Mouse (Mus musculus): ENCODE data around the gene Dppa4. TPM values are rescaled to one million over a fixed set of nuclear protein-coding genes. Genes with fewer than 3 reads are reported as not detected.

Dppa4 gene
- polyA plus RNA-seq, 2 experiments, result not detected

GRCm38 (mm10) chr16:48323602-48324345 lies 40.2 kb downstream of the Dppa4 start:
- WGBS, result 78% methylated on average over 8 of the region's 8 CpGs
- no peaks in the 10 kb centered on the region for H3K4me1 ChIP-seq (ENCODE audit: control insufficient read depth, insufficient read depth, low read length)

GRCm38 (mm10) chr16:48326903-48327302 lies 43.4 kb downstream of the Dppa4 start:
- no peak overlapping the region for H3K4me2 ChIP-seq (replicated peaks; ENCODE audit: low read depth, low read length, severe bottlenecking)
- DNase-seq (ENCODE audit: low spot score), result no peak
- no peaks in the 10 kb centered on the region for H3K27me3 ChIP-seq (ENCODE audit: control insufficient read depth, insufficient read depth, low read length)
- no peak for TF ChIP-seq POLR2A (IDR thresholded peaks at IDR 0.05; ENCODE audit: borderline replicate concordance, extremely low read depth, insufficient read depth, insufficient read length)
- H3K4me3 ChIP-seq (replicated peaks; ENCODE audit: low read length), result no peak overlapping the region
- H3K27ac ChIP-seq (replicated peaks; ENCODE audit: low read depth, low read length), result no peak overlapping the region
- 30% methylated on average over 5 of the region's 5 CpGs for WGBS
- no peak overlapping the region for H3K9ac ChIP-seq (ENCODE audit: low read depth, low read length, severe bottlenecking)
- H3K9me3 ChIP-seq (ENCODE audit: control insufficient read depth, low read length), result no peaks in the 10 kb centered on the region
- no peak for ATAC-seq (ENCODE audit: low FRiP score, low read depth)
- no peaks in the 10 kb centered on the region for H3K4me1 ChIP-seq (ENCODE audit: control insufficient read depth, insufficient read depth, low read length)
- no peaks in the 10 kb centered on the region for H3K36me3 ChIP-seq (ENCODE audit: control insufficient read depth, insufficient read depth, low read length)

More at GRCm38 (mm10) chr16:48323602-48324345, 40.2 kb downstream of the Dppa4 start:
- H3K4me2 ChIP-seq (replicated peaks; ENCODE audit: low read depth, low read length, severe bottlenecking), result no peak overlapping the region
- no peak overlapping the region for H3K4me3 ChIP-seq (replicated peaks; ENCODE audit: low read length)
- no peaks in the 10 kb centered on the region for H3K9me3 ChIP-seq (ENCODE audit: control insufficient read depth, low read length)
- H3K27ac ChIP-seq (replicated peaks; ENCODE audit: low read depth, low read length), result no peak overlapping the region
- H3K27me3 ChIP-seq (ENCODE audit: control insufficient read depth, insufficient read depth, low read length), result no peaks in the 10 kb centered on the region
- no peak for TF ChIP-seq POLR2A (IDR thresholded peaks at IDR 0.05; ENCODE audit: borderline replicate concordance, extremely low read depth, insufficient read depth, insufficient read length)
- no peak overlapping the region for H3K9ac ChIP-seq (ENCODE audit: low read depth, low read length, severe bottlenecking)
- no peak for DNase-seq (ENCODE audit: low spot score)
- H3K36me3 ChIP-seq (ENCODE audit: control insufficient read depth, insufficient read depth, low read length), result no peaks in the 10 kb centered on the region
- no peak for ATAC-seq (ENCODE audit: low FRiP score, low read depth)

GRCm38 (mm10) chr16:48328420-48328819 lies 44.9 kb downstream of the Dppa4 start:
- Histone ChIP-seq H3K9ac (ENCODE audit: low read depth, low read length, severe bottlenecking) (no peak overlapping the region), H3K27me3 (ENCODE audit: control insufficient read depth, insufficient read depth, low read length) (no peaks in the 10 kb centered on the region), H3K4me2 (replicated peaks; ENCODE audit: low read depth, low read length, severe bottlenecking) (no peak overlapping the region), H3K4me1 (ENCODE audit: control insufficient read depth, insufficient read depth, low read length) (no peaks in the 10 kb centered on the region), H3K36me3 (ENCODE audit: control insufficient read depth, insufficient read depth, low read length) (no peaks in the 10 kb centered on the region), H3K4me3 (replicated peaks; ENCODE audit: low read length) (no peak overlapping the region), H3K27ac (replicated peaks; ENCODE audit: low read depth, low read length) (no peak overlapping the region), H3K9me3 (ENCODE audit: control insufficient read depth, low read length) (no peaks in the 10 kb centered on the region)
- no peak for ATAC-seq (ENCODE audit: low FRiP score, low read depth)
- 94% methylated on average over 2 of the region's 2 CpGs for WGBS
- DNase-seq (ENCODE audit: low spot score), result no peak
- TF ChIP-seq POLR2A (IDR thresholded peaks at IDR 0.05; ENCODE audit: borderline replicate concordance, extremely low read depth, insufficient read depth, insufficient read length), result no peak

GRCm38 (mm10) chr16:48331822-48332221 lies 48.3 kb downstream of the Dppa4 start:
- Histone ChIP-seq H3K27ac (replicated peaks; ENCODE audit: low read depth, low read length) (no peak overlapping the region), H3K9me3 (ENCODE audit: control insufficient read depth, low read length) (no peaks in the 10 kb centered on the region), H3K27me3 (ENCODE audit: control insufficient read depth, insufficient read depth, low read length) (no peaks in the 10 kb centered on the region), H3K9ac (ENCODE audit: low read depth, low read length, severe bottlenecking) (no peak overlapping the region), H3K36me3 (ENCODE audit: control insufficient read depth, insufficient read depth, low read length) (no peaks in the 10 kb centered on the region), H3K4me2 (replicated peaks; ENCODE audit: low read depth, low read length, severe bottlenecking) (no peak overlapping the region), H3K4me3 (replicated peaks; ENCODE audit: low read length) (no peak overlapping the region), H3K4me1 (ENCODE audit: control insufficient read depth, insufficient read depth, low read length) (no peaks in the 10 kb centered on the region)
- ATAC-seq (ENCODE audit: low FRiP score, low read depth) (no peak), DNase-seq (ENCODE audit: low spot score) (no peak)
- no peak for TF ChIP-seq POLR2A (IDR thresholded peaks at IDR 0.05; ENCODE audit: borderline replicate concordance, extremely low read depth, insufficient read depth, insufficient read length)
- 56% methylated on average over 3 of the region's 3 CpGs for WGBS

GRCm38 (mm10) chr16:48335326-48335725 lies 51.8 kb downstream of the Dppa4 start:
- no peaks in the 10 kb centered on the region for H3K27me3 ChIP-seq (ENCODE audit: control insufficient read depth, insufficient read depth, low read length)
- WGBS, result 58% methylated on average over 4 of the region's 4 CpGs
- no peaks in the 10 kb centered on the region for H3K9me3 ChIP-seq (ENCODE audit: control insufficient read depth, low read length)

More at GRCm38 (mm10) chr16:48335326-48335725, 51.8 kb downstream of the Dppa4 start:
- no peaks in the 10 kb centered on the region for H3K4me1 ChIP-seq (ENCODE audit: control insufficient read depth, insufficient read depth, low read length)
- no peak overlapping the region for H3K27ac ChIP-seq (replicated peaks; ENCODE audit: low read depth, low read length)
- H3K36me3 ChIP-seq (ENCODE audit: control insufficient read depth, insufficient read depth, low read length), result no peaks in the 10 kb centered on the region
- H3K9ac ChIP-seq (ENCODE audit: low read depth, low read length, severe bottlenecking), result no peak overlapping the region
- TF ChIP-seq POLR2A (IDR thresholded peaks at IDR 0.05; ENCODE audit: borderline replicate concordance, extremely low read depth, insufficient read depth, insufficient read length), result no peak
- H3K4me3 ChIP-seq (replicated peaks; ENCODE audit: low read length), result no peak overlapping the region
- H3K4me2 ChIP-seq (replicated peaks; ENCODE audit: low read depth, low read length, severe bottlenecking), result no peak overlapping the region
- DNase-seq (ENCODE audit: low spot score), result no peak
- no peak for ATAC-seq (ENCODE audit: low FRiP score, low read depth)

Other genes with a start within 250 kb of the Dppa4 start
- 0.03 and 0.08 TPM in 2 replicates for gene Dppa2, start 20.2 kb downstream of the Dppa4 start, polyA plus RNA-seq (2012; rRNA removed)
- gene Dppa2, start 20.2 kb downstream of the Dppa4 start, polyA plus RNA-seq (2014; fragmentation: Nextera tagmentation; extraction: Ambion mirVana), result not detected in 2 replicates
- gene Gm5485, start 128.7 kb downstream of the Dppa4 start, polyA plus RNA-seq (2012; rRNA removed), result not detected in 2 replicates
- not detected in 2 replicates for gene Gm5485, start 128.7 kb downstream of the Dppa4 start, polyA plus RNA-seq (2014; fragmentation: Nextera tagmentation; extraction: Ambion mirVana)
- 0.05 and 0.09 TPM in 2 replicates for gene Morc1, start 147.5 kb downstream of the Dppa4 start, polyA plus RNA-seq (2012; rRNA removed)
- gene Morc1, start 147.5 kb downstream of the Dppa4 start, polyA plus RNA-seq (2014; fragmentation: Nextera tagmentation; extraction: Ambion mirVana), result 0.30 TPM in 1 of 2 replicates, not detected in the other

Measured in limb, embryonic 14.5 days (tissue).